Mouse (Mus musculus): Measurements from ENCODE around the gene Pola2. TPM values are rescaled to one million over a fixed set of nuclear protein-coding genes. Genes with fewer than 3 reads are reported as not detected.

Gene Pola2
- total and polyA plus RNA-seq, 2 experiments from 2014 or later: 16.7 to 21.6 TPM

GRCm38 (mm10) chr19:5975676-5976075 is 11.7 kb upstream of the Pola2 start:
- 64% methylated on average over 4 of the region's 4 CpGs for WGBS
- Histone ChIP-seq H3K9ac (replicated peaks; ENCODE audit: low read length, poor library complexity, severe bottlenecking) (no peak overlapping the region), H3K27ac (ENCODE audit: low read depth, low read length) (no peak overlapping the region), H3K36me3 (ENCODE audit: insufficient read depth, low read length) (no peaks in the 10 kb centered on the region), H3K27me3 (ENCODE audit: insufficient read depth, low read length) (0 out of 2 replicates have a peak, but pooled peaks cover 2% of the 10 kb centered on the region), H3K4me2 (ENCODE audit: low read depth, low read length, poor library complexity, severe bottlenecking) (no peak overlapping the region), H3K9me3 (ENCODE audit: low read length) (no peaks in the 10 kb centered on the region), H3K4me1 (ENCODE audit: insufficient read depth, low read length) (no peaks in the 10 kb centered on the region), H3K4me3 (ENCODE audit: low read depth, low read length) (no peak overlapping the region)
- ATAC-seq (ENCODE audit: low FRiP score) (peak; percentile 84), DNase-seq (ENCODE audit: low spot score) (peak; percentile 94)
- no peak for TF ChIP-seq CTCF (IDR thresholded peaks at IDR 0.05)

GRCm38 (mm10) chr19:5975112-5975511 is 11.1 kb upstream of the Pola2 start:
- 68% methylated on average over 4 of the region's 4 CpGs for WGBS
- H3K9ac ChIP-seq (replicated peaks; ENCODE audit: low read length, poor library complexity, severe bottlenecking): no peak overlapping the region
- DNase-seq (ENCODE audit: low spot score): peak; percentile 60

GRCm38 (mm10) chr19:5967664-5968063 is 3.7 kb upstream of the Pola2 start:
- no peak overlapping the region for H3K9ac ChIP-seq (replicated peaks; ENCODE audit: low read length, poor library complexity, severe bottlenecking)
- H3K9me3 ChIP-seq (ENCODE audit: low read length): no peaks in the 10 kb centered on the region
- no peak overlapping the region for H3K4me3 ChIP-seq (ENCODE audit: low read depth, low read length)
- no peaks in the 10 kb centered on the region for H3K36me3 ChIP-seq (ENCODE audit: insufficient read depth, low read length)
- ATAC-seq (ENCODE audit: low FRiP score) (no peak), DNase-seq (ENCODE audit: low spot score) (no peak)
- TF ChIP-seq CTCF (IDR thresholded peaks at IDR 0.05): no peak
- no peaks in the 10 kb centered on the region for H3K4me1 ChIP-seq (ENCODE audit: insufficient read depth, low read length)
- H3K27me3 ChIP-seq (ENCODE audit: insufficient read depth, low read length): peaks cover 2% of the 10 kb centered on the region; the same call in 1 of the 2 replicates
- 91% methylated on average over 10 of the region's 10 CpGs for WGBS
- H3K4me2 ChIP-seq (ENCODE audit: low read depth, low read length, poor library complexity, severe bottlenecking): no peak overlapping the region
- no peak overlapping the region for H3K27ac ChIP-seq (ENCODE audit: low read depth, low read length)

More at GRCm38 (mm10) chr19:5975112-5975511, 11.1 kb upstream of the Pola2 start:
- Histone ChIP-seq H3K27ac (ENCODE audit: low read depth, low read length) (no peak overlapping the region), H3K4me3 (ENCODE audit: low read depth, low read length) (no peak overlapping the region), H3K4me1 (ENCODE audit: insufficient read depth, low read length) (no peaks in the 10 kb centered on the region), H3K9me3 (ENCODE audit: low read length) (no peaks in the 10 kb centered on the region), H3K4me2 (ENCODE audit: low read depth, low read length, poor library complexity, severe bottlenecking) (no peak overlapping the region), H3K36me3 (ENCODE audit: insufficient read depth, low read length) (no peaks in the 10 kb centered on the region), H3K27me3 (ENCODE audit: insufficient read depth, low read length) (0 out of 2 replicates have a peak, but pooled peaks cover 2% of the 10 kb centered on the region)
- TF ChIP-seq CTCF (IDR thresholded peaks at IDR 0.05): no peak
- ATAC-seq (ENCODE audit: low FRiP score): no peak; the same call in 1 of the 2 replicates

GRCm38 (mm10) chr19:5966786-5967185 is 2.8 kb upstream of the Pola2 start:
- TF ChIP-seq CTCF (IDR thresholded peaks at IDR 0.05): no peak
- Histone ChIP-seq H3K27me3 (ENCODE audit: insufficient read depth, low read length) (no peaks in the 10 kb centered on the region; the same call in 1 of the 2 replicates), H3K27ac (ENCODE audit: low read depth, low read length) (no peak overlapping the region), H3K4me2 (ENCODE audit: low read depth, low read length, poor library complexity, severe bottlenecking) (no peak overlapping the region), H3K36me3 (ENCODE audit: insufficient read depth, low read length) (no peaks in the 10 kb centered on the region), H3K9ac (replicated peaks; ENCODE audit: low read length, poor library complexity, severe bottlenecking) (no peak overlapping the region), H3K9me3 (ENCODE audit: low read length) (no peaks in the 10 kb centered on the region), H3K4me3 (ENCODE audit: low read depth, low read length) (no peak overlapping the region), H3K4me1 (ENCODE audit: insufficient read depth, low read length) (no peaks in the 10 kb centered on the region)
- 76% methylated on average over 6 of the region's 6 CpGs for WGBS
- ATAC-seq (ENCODE audit: low FRiP score): no peak
- DNase-seq (ENCODE audit: low spot score): no peak

- WGBS: 95% methylated on average over 2 of the region's 2 CpGs
- Histone ChIP-seq H3K36me3 (ENCODE audit: insufficient read depth, low read length) (no peaks in the 10 kb centered on the region), H3K4me3 (ENCODE audit: low read depth, low read length) (no peak overlapping the region), H3K27me3 (ENCODE audit: insufficient read depth, low read length) (no peaks in the 10 kb centered on the region; the same call in 1 of the 2 replicates), H3K9ac (replicated peaks; ENCODE audit: low read length, poor library complexity, severe bottlenecking) (no peak overlapping the region), H3K4me2 (ENCODE audit: low read depth, low read length, poor library complexity, severe bottlenecking) (no peak overlapping the region), H3K9me3 (ENCODE audit: low read length) (no peaks in the 10 kb centered on the region), H3K27ac (ENCODE audit: low read depth, low read length) (no peak overlapping the region), H3K4me1 (ENCODE audit: insufficient read depth, low read length) (no peaks in the 10 kb centered on the region)
- ATAC-seq (ENCODE audit: low FRiP score) (no peak), DNase-seq (ENCODE audit: low spot score) (no peak)
- no peak for TF ChIP-seq CTCF (IDR thresholded peaks at IDR 0.05)
Observed at GRCm38 (mm10) chr19:5965910-5966309, 1.9 kb upstream of the Pola2 start.

GRCm38 (mm10) chr19:5965280-5965679 is 1.3 kb upstream of the Pola2 start:
- Histone ChIP-seq H3K9me3 (ENCODE audit: low read length) (no peaks in the 10 kb centered on the region), H3K4me2 (ENCODE audit: low read depth, low read length, poor library complexity, severe bottlenecking) (no peak overlapping the region), H3K9ac (replicated peaks; ENCODE audit: low read length, poor library complexity, severe bottlenecking) (no peak overlapping the region), H3K27me3 (ENCODE audit: insufficient read depth, low read length) (no peaks in the 10 kb centered on the region; the same call in 1 of the 2 replicates), H3K4me3 (ENCODE audit: low read depth, low read length) (no peak overlapping the region), H3K4me1 (ENCODE audit: insufficient read depth, low read length) (no peaks in the 10 kb centered on the region), H3K27ac (ENCODE audit: low read depth, low read length) (no peak overlapping the region), H3K36me3 (ENCODE audit: insufficient read depth, low read length) (no peaks in the 10 kb centered on the region)
- ATAC-seq (ENCODE audit: low FRiP score): no peak
- DNase-seq (ENCODE audit: low spot score): peak; percentile 88
- TF ChIP-seq CTCF (IDR thresholded peaks at IDR 0.05): peak; percentile 94
- WGBS: 9% methylated on average over 4 of the region's 4 CpGs
